Mouse (Mus musculus): ENCODE data around the gene Slmap. TPM values are rescaled to one million over a fixed set of nuclear protein-coding genes. Genes with fewer than 3 reads are reported as not detected.

Gene Slmap
- polyA plus RNA-seq, 1 experiment, result 59.7 TPM

DNA sequence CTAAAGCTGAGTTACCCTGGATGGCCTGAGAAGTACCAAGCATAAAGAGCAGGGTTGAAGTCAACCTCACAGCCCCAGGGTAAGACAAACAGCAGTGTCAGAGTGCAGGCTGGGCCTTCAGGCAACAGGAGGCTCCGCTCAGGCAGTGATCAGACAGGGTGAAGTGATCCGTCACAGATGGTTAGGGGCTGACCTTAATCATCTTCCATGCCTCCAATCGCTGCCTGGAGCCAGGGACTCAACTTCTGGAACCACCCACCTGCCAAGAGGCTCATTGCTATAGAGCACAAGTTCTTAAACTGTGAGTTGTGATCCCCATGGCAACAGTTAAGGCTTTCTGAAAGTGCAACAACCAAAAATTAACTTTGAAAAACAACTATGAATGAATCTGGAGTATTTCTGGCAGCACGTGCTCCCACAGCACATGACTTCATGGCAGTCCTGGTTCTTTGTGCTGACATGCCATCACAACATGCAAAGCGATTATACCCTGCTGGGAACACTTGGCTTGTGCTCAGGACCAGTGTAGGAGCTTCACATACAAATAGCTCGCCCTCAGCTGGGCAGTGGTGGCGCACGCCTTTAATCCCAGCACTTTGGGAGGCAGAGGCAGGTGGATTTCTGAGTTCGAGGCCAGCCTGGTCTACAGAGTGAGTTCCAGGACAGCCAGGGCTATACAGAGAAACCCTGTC is 46.3 kb downstream of the Slmap start:
- Histone ChIP-seq H3K4me3 (ENCODE audit: insufficient read depth, low read length) (no peak overlapping the region), H3K4me1 (ENCODE audit: control insufficient read depth, insufficient read depth, low read length) (0 out of 2 replicates have a peak, but pooled peaks cover 1% of the 10 kb centered on the region), H3K27ac (ENCODE audit: insufficient read depth, low read length) (no peak overlapping the region)
- TF ChIP-seq CTCF (IDR thresholded peaks at IDR 0.05; ENCODE audit: extremely low read depth, insufficient read depth, low read length), result no peak
- TF ChIP-seq POLR2A (IDR thresholded peaks at IDR 0.05; ENCODE audit: extremely low read depth, insufficient read depth, low read length), result no peak

DNA sequence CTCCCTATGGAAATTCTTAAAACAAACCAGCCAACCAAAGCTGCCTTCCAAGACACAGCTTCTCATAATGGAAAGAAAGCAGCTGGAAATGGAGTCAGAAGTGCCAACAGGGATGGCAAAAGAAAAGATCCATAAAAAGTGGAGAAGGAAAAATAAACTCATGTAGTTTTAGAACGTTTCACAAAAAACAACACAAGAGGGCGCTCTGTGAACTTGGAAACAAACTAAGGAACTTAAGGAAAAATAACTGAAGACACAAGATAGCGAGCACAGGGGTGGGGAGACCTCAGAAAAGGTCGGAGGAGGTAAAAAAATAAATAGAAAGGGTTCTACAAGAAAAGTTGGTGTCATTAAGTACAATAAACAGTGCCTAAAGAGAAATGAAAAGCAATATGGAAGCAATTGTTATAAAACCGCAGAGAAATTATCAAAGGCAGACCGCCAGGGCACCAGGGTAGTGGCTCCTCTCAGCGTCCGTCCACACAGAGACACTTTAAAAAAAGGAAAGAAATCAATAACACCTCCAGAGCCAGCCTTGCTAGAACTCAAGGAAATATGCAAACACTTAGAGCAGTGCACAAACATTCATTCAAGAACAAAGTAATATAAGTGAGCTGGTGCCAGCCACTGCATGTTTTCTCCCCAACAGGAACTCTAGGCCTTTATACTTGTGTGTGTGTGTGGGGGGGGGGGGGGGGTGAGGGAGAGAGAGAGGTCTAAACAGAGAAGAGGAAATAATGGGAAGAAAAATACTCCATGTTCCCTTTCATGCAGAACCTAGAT is 48.1 kb downstream of the Slmap start:
- Histone ChIP-seq H3K4me3 (ENCODE audit: insufficient read depth, low read length) (no peak overlapping the region), H3K4me1 (ENCODE audit: control insufficient read depth, insufficient read depth, low read length) (0 out of 2 replicates have a peak, but pooled peaks cover 1% of the 10 kb centered on the region), H3K27ac (ENCODE audit: insufficient read depth, low read length) (no peak overlapping the region)
- TF ChIP-seq CTCF (IDR thresholded peaks at IDR 0.05; ENCODE audit: extremely low read depth, insufficient read depth, low read length), result no peak
- no peak for TF ChIP-seq POLR2A (IDR thresholded peaks at IDR 0.05; ENCODE audit: extremely low read depth, insufficient read depth, low read length)

DNA sequence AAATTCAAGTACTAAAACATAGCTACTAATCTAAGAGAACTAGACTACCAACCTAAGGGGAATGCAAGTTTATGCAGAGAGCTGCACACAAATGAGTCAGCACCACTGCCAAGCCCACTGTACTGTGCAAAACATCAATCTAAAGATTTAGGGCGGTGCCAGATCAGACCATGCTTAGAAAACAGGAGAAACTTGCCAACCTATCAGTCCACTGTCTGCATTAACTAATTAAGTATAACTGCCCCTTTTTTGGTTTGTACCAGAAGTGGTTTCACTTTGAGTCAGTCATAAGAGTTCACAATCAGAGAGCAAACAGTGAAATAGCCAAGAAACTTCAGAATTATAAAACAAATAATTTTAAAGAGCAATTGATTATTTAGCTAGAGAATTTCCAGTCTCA is 53.3 kb downstream of the Slmap start:
- Histone ChIP-seq H3K4me3 (ENCODE audit: insufficient read depth, low read length) (no peak overlapping the region), H3K4me1 (ENCODE audit: control insufficient read depth, insufficient read depth, low read length) (no peaks in the 10 kb centered on the region; the same call in 1 of the 2 replicates), H3K27ac (ENCODE audit: insufficient read depth, low read length) (no peak overlapping the region)
- TF ChIP-seq CTCF (IDR thresholded peaks at IDR 0.05; ENCODE audit: extremely low read depth, insufficient read depth, low read length), result no peak
- no peak for TF ChIP-seq POLR2A (IDR thresholded peaks at IDR 0.05; ENCODE audit: extremely low read depth, insufficient read depth, low read length)

DNA sequence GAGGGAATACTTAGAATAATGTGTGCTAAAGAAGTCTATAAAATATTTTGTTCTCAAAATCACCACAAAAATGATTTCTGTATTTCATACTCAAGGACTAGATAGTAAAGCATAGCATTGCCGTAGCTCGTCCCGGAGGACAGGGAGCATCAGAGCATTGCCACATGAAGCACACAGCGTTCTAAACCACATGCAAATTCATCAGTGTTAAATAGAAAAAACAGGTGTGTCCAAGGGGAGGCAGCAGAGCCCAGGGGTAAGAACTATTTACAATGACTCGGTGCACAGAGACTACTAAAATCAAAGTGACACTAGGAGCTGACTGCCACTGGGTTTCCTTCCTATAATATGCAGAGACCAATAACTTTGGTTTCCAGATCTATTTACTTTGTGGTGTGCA is 57.0 kb downstream of the Slmap start:
- no peaks in the 10 kb centered on the region; the same call in 1 of the 2 replicates for H3K4me1 ChIP-seq (ENCODE audit: control insufficient read depth, insufficient read depth, low read length)
- H3K4me3 ChIP-seq (ENCODE audit: insufficient read depth, low read length), result no peak overlapping the region
- H3K27ac ChIP-seq (ENCODE audit: insufficient read depth, low read length), result 0 out of 2 replicates have a peak overlapping the region, but pooled peaks have one; percentile 56
- no peak for TF ChIP-seq CTCF (IDR thresholded peaks at IDR 0.05; ENCODE audit: extremely low read depth, insufficient read depth, low read length)
- no peak for TF ChIP-seq POLR2A (IDR thresholded peaks at IDR 0.05; ENCODE audit: extremely low read depth, insufficient read depth, low read length)

DNA sequence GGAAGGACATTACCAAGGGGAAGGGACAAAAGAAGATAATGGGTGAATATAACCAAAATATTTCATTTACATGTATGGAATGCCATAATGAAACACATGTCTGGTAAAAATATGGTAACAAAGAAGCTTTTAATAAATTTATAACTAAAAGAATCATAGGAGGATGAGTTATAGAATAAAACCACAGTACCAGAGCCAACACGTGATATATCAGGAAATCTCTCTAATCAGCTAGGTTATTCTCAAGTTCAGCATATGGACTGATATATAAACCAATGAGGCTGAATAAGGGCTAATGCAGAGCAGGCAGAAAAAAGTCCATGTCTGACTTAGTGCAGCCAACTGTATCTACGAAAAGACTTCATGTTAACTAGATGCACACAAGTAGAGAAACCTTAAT is 58.3 kb downstream of the Slmap start:
- Histone ChIP-seq H3K27ac (ENCODE audit: insufficient read depth, low read length) (no peak overlapping the region), H3K4me1 (ENCODE audit: control insufficient read depth, insufficient read depth, low read length) (no peaks in the 10 kb centered on the region; the same call in 1 of the 2 replicates), H3K4me3 (ENCODE audit: insufficient read depth, low read length) (no peak overlapping the region)
- TF ChIP-seq POLR2A (IDR thresholded peaks at IDR 0.05; ENCODE audit: extremely low read depth, insufficient read depth, low read length) (no peak), CTCF (IDR thresholded peaks at IDR 0.05; ENCODE audit: extremely low read depth, insufficient read depth, low read length) (no peak)

DNA sequence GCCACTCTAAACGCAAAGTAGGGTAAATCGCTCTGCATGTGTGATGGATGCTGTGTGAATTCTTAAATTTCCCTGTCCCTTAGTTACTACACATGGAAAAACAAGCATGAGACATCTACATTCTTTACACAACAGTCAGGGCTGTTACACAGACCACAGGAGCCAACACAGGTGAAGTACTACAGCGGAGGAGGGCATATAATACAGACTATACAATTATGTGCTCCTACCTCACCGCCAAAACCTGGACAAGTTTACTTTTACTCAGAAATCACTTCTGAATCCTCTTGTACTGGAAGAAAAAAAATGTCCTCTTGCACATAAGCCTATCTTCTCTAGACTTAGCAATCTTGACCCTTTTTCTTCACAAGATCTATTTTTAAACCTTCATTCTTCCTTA is 66.8 kb downstream of the Slmap start:
- H3K27ac ChIP-seq (ENCODE audit: insufficient read depth, low read length), result no peak overlapping the region
- TF ChIP-seq POLR2A (IDR thresholded peaks at IDR 0.05; ENCODE audit: extremely low read depth, insufficient read depth, low read length) (no peak), CTCF (IDR thresholded peaks at IDR 0.05; ENCODE audit: extremely low read depth, insufficient read depth, low read length) (no peak)
- no peak overlapping the region for H3K4me3 ChIP-seq (ENCODE audit: insufficient read depth, low read length)
- H3K4me1 ChIP-seq (ENCODE audit: control insufficient read depth, insufficient read depth, low read length), result peaks cover 1% of the 10 kb centered on the region; the same call in 1 of the 2 replicates

DNA sequence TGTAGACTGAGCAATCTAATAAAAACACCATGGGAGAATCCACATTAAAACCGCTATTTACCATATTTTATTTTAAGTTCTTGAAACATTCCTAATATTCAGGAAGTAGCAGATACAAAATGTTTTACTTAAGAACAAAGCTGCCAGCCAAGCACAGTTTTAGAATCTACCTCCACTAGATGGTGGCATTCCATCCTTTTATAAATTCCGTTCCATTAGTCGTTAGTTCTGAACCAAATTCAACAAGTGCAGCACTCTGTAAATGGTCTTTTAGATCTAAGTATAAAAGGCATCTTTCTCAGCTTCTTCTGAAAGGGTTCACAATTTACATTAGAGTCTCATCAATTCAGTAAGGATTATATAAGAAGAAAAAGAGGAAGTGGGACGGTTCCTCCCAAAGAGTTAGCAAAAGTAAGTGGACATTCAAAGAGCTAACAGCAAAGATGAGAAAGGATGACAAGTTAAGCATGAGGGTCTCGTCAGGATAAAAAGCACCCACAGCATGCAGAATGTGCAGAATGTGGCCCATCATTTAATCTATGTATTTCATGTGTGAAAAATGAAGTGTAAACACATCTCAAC is 68.1 kb downstream of the Slmap start:
- no peak for TF ChIP-seq POLR2A (IDR thresholded peaks at IDR 0.05; ENCODE audit: extremely low read depth, insufficient read depth, low read length)
- TF ChIP-seq CTCF (IDR thresholded peaks at IDR 0.05; ENCODE audit: extremely low read depth, insufficient read depth, low read length), result no peak
- H3K4me1 ChIP-seq (ENCODE audit: control insufficient read depth, insufficient read depth, low read length), result peaks cover 1% of the 10 kb centered on the region; the same call in 1 of the 2 replicates
- H3K27ac ChIP-seq (ENCODE audit: insufficient read depth, low read length), result no peak overlapping the region
- no peak overlapping the region for H3K4me3 ChIP-seq (ENCODE audit: insufficient read depth, low read length)

DNA sequence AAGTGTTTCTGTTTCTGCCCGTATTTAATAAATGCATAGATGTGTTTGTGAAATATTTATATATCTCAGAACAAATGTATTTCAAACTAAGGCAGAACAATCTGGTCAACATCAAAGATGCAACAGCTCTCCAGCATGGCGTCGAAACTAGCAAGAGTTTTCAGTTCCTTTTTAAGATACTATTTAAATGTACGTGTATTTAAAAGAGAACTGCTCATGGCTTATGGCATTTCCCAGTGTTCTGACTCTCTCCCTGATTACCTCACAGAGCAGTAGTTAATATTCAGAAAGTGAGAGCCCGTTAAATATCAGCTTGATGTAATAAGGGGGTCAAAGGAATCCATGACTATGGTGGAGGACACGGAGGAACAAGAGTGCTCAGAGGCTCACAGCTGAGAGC is 68.8 kb downstream of the Slmap start:
- Histone ChIP-seq H3K4me1 (ENCODE audit: control insufficient read depth, insufficient read depth, low read length) (peaks cover 1% of the 10 kb centered on the region; the same call in 1 of the 2 replicates), H3K4me3 (ENCODE audit: insufficient read depth, low read length) (no peak overlapping the region), H3K27ac (ENCODE audit: insufficient read depth, low read length) (no peak overlapping the region)
- TF ChIP-seq POLR2A (IDR thresholded peaks at IDR 0.05; ENCODE audit: extremely low read depth, insufficient read depth, low read length), result no peak
- no peak for TF ChIP-seq CTCF (IDR thresholded peaks at IDR 0.05; ENCODE audit: extremely low read depth, insufficient read depth, low read length)

DNA sequence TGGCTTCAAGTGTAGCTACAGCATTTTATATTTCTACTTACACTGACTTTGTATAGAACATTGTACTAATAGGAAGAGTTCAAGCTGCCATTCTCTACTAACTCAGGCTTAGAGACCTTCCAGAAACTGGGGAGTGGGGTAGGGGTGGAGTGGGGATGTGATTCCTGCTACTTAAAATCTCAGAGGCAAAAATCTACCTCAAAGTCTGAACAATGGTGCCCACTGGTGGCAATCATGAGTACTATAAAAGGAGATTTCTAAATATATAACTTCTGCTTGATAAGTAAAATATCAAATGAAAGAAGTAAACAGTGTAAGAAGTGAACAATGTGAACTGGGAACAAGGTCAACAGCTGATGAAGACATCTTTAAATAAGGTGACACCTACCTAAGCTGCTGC is 75.2 kb downstream of the Slmap start:
- TF ChIP-seq POLR2A (IDR thresholded peaks at IDR 0.05; ENCODE audit: extremely low read depth, insufficient read depth, low read length) (no peak), CTCF (IDR thresholded peaks at IDR 0.05; ENCODE audit: extremely low read depth, insufficient read depth, low read length) (no peak)
- Histone ChIP-seq H3K4me1 (ENCODE audit: control insufficient read depth, insufficient read depth, low read length) (no peaks in the 10 kb centered on the region), H3K27ac (ENCODE audit: insufficient read depth, low read length) (no peak overlapping the region), H3K4me3 (ENCODE audit: insufficient read depth, low read length) (no peak overlapping the region)

Data from cortical plate, adult 2 months (tissue).